Mouse (Mus musculus) heart, embryonic 16.5 days (tissue): ENCODE measurements around the gene Tmem251. TPM values are rescaled to one million over a fixed set of nuclear protein-coding genes. Genes with fewer than 3 reads are reported as not detected.

Experiments
- ATAC-seq: fragments of 200-750 bp; cut with Nextera tagmentation; replicated peaks from 2 replicates; pipeline ENCODE4 v1.8.0; 2017; ENCODE audit warnings: moderate number of reproducible peaks; ENCODE audit not compliant: insufficient read depth, low FRiP score; ENCODE audit errors: extremely low read depth
- H3K27ac ChIP-seq: fragments of 300-500 bp; sonication (generic); 2 replicates; pipeline ENCODE4 v1.5.1; 2014; ENCODE audit warnings: mild to moderate bottlenecking, low read length, control low read depth, moderate library complexity
- H3K27me3 ChIP-seq: fragments of 300-500 bp; sonication (generic); 2 replicates; pipeline ENCODE4 v1.6.1; 2014; ENCODE audit warnings: low read length, mixed read lengths; ENCODE audit not compliant: control insufficient read depth, insufficient read depth
- H3K36me3 ChIP-seq: fragments of 300-500 bp; sonication (generic); 2 replicates; pipeline ENCODE4 v1.6.1; 2014; ENCODE audit not compliant: control insufficient read depth, insufficient read depth
- H3K4me1 ChIP-seq: fragments of 300-500 bp; sonication (generic); 2 replicates; pipeline ENCODE4 v1.6.1; 2014; ENCODE audit warnings: low read length, mixed read lengths; ENCODE audit not compliant: control insufficient read depth, insufficient read depth
- H3K4me2 ChIP-seq: fragments of 300-500 bp; sonication (generic); 2 replicates; pipeline ENCODE4 v1.6.1; 2014; ENCODE audit warnings: low read depth, mild to moderate bottlenecking, control low read depth, low read length
- H3K4me3 ChIP-seq: fragments of 300-500 bp; sonication (generic); 2 replicates; pipeline ENCODE4 v1.5.1; 2014; ENCODE audit warnings: mild to moderate bottlenecking, control low read depth, low read length
- H3K9ac ChIP-seq: fragments of 300-500 bp; sonication (generic); 2 replicates; pipeline ENCODE4 v1.6.1; 2014; ENCODE audit warnings: low read length, control low read depth
- H3K9me3 ChIP-seq: fragments of 300-500 bp; sonication (generic); replicated peaks from 2 replicates; pipeline ENCODE4 v1.6.1; 2016; ENCODE audit warnings: low read length; ENCODE audit not compliant: control insufficient read depth
- WGBS: fragments of 180-500 bp; shearing (Covaris S2); extraction: QIAGEN DNeasy Blood & Tissue Kit; methylation state at CpG from one replicate; pipeline ENCODE4 v1.1.7; 2014; 5-methylcytosine and 5-hydroxymethylcytosine counted together
- polyA plus RNA-seq: library from polyadenylated mRNA; unstranded; fragments of >200 nt; fragmentation: Nextera tagmentation; extraction: Ambion mirVana; gene quantifications from 2 replicates; pipeline ENCODE4 v1.2.1, GENCODE M21; 2015

The Tmem251 gene
- polyA plus RNA-seq, 1 experiment from 2014 or later = 8.3 TPM

DNA sequence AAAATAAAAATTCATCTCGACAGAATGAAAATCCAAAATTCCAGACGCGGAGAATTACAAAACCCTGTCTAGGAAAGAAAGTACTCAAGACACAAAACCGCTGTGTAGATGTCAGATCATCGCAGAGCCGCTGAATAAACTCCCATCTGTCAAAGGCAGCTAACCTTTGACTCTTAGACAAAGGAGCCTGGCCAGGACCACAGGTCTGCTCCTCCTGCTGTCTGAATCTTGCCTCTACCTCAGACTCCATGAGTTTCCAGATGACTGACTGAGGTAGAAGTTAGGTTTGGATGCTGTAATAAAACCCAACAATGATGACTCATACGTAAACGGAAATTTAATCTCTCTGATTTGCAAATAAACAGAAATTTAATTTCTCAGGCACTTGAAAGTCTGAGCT, 20.6 kb upstream of the Tmem251 start:
- Histone ChIP-seq H3K9me3 (no peaks in the 10 kb centered on the region), H3K4me1 (0 out of 2 replicates have a peak, but pooled peaks cover 2% of the 10 kb centered on the region), H3K27me3 (no peaks in the 10 kb centered on the region), H3K4me3 (no peak overlapping the region), H3K9ac (no peak overlapping the region), H3K4me2 (no peak overlapping the region), H3K27ac (no peak overlapping the region), H3K36me3 (no peaks in the 10 kb centered on the region)
- no peak for ATAC-seq
- WGBS = 84% methylated on average over 8 of the region's 8 CpGs

DNA sequence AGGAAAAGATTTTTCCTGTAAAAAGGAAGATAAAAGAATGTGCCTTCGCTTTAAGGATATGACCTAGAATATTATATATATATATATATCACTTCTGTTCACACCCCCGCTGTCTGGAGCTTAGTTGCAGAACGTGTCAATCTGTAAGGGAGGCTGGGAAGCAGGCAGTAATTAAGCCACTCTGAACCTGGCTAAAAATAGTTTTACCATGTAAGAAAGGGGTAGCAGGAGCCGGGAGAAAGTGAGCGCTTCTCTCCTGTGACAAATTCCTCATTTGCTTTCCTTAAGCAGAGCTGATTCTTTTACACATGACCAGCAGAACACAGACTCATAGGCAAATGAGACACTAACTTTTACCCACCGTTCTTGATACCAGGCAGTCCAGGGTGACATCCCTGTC, 19.7 kb upstream of the Tmem251 start:
- H3K9me3 ChIP-seq = no peaks in the 10 kb centered on the region
- H3K4me2 ChIP-seq = peak overlapping the region; percentile 6; the same call in 1 of the 2 replicates
- no peak overlapping the region for H3K27ac ChIP-seq
- ATAC-seq = no peak
- no peak overlapping the region for H3K9ac ChIP-seq
- H3K27me3 ChIP-seq = no peaks in the 10 kb centered on the region
- 0 out of 2 replicates have a peak, but pooled peaks cover 2% of the 10 kb centered on the region for H3K4me1 ChIP-seq
- no peak overlapping the region for H3K4me3 ChIP-seq
- WGBS = 39% methylated on average over 6 of the region's 6 CpGs
- no peaks in the 10 kb centered on the region for H3K36me3 ChIP-seq

GRCm38 (mm10) chr12:102725146-102725545, 18.4 kb upstream of the Tmem251 start:
- peaks cover 4% of the 10 kb centered on the region; the same call in 1 of the 2 replicates for H3K4me1 ChIP-seq
- 89% methylated on average over 6 of the region's 6 CpGs for WGBS

DNA sequence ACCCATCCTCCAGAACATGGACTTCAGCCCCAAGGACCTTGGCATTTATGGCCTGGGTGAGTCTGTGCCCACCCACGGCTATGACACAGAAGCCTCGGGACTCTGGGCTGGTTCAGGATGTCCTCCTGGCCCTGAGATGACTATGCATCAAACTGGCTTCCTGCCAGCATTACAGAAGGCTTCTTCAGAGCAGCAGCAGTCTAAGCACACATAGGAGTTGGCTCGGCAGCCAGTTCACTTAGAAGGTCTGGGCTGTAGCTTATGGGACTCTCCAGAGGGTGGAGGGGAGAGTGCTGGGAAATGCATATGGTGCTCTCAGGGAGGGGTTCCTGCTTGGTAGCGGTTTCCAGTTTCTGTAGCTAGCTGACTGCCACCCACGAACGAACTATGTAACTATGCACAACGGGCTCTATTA, 17.8 kb upstream of the Tmem251 start:
- no peaks in the 10 kb centered on the region for H3K9me3 ChIP-seq
- no peak overlapping the region for H3K4me2 ChIP-seq
- WGBS = 68% methylated on average over 7 of the region's 7 CpGs
- no peaks in the 10 kb centered on the region for H3K36me3 ChIP-seq
- no peak for ATAC-seq
- no peak overlapping the region for H3K4me3 ChIP-seq
- no peaks in the 10 kb centered on the region for H3K27me3 ChIP-seq
- no peak overlapping the region for H3K27ac ChIP-seq
- peaks cover 9% of the 10 kb centered on the region; the same call in 1 of the 2 replicates for H3K4me1 ChIP-seq
- H3K9ac ChIP-seq = no peak overlapping the region

More at GRCm38 (mm10) chr12:102725146-102725545, 18.4 kb upstream of the Tmem251 start:
- no peaks in the 10 kb centered on the region for H3K27me3 ChIP-seq
- no peaks in the 10 kb centered on the region for H3K9me3 ChIP-seq
- H3K4me3 ChIP-seq = no peak overlapping the region
- no peaks in the 10 kb centered on the region for H3K36me3 ChIP-seq
- no peak overlapping the region for H3K27ac ChIP-seq
- no peak for ATAC-seq
- H3K4me2 ChIP-seq = no peak overlapping the region
- no peak overlapping the region for H3K9ac ChIP-seq

DNA sequence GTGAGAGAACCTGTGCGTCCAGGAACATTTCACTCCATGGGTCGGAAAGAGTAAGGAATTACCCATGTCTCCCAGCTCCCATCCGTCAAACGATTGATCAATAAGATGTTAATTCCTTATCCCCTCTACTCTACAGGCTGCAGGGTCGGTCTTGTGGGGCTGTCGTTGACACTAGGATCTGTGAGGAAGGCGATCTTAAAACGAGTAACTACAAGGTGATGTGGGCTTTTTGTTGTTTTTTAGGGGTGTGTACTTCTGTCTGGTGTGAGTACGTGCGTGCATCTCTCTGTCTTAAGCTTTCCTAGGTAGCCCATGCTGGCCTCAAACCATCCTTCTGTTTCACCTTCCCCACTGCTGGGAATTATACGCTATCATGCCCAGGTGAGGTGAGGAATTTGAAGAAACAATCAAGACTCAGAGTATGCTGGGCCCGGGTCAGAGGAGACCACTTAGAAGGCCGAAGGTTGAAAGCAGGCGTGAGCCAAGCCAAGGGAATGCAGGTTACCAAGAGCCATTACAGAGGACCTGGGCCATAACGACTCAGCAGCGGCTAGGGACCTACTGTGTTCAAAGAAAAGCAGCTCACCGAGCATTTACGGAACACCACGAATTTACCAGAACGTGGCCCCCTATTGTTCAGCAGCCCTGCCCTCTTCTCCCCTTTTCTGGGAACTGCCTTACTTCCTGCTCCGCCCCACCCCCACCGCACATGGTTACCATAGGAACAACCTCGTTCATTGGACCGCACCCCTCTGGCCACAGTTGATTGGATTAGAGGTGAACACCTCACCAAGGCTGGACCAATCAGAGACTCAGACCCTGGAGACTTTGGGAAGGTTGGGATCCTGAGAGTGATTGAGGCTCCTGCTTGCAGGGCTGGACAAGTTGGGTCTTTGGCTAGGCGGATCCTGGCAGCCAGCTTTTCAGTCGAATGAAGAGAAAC, 13.4 kb upstream of the Tmem251 start:
- Histone ChIP-seq H3K4me1 (peaks cover 11% of the 10 kb centered on the region; the same call in 1 of the 2 replicates), H3K27me3 (no peaks in the 10 kb centered on the region), H3K36me3 (no peaks in the 10 kb centered on the region), H3K9me3 (no peaks in the 10 kb centered on the region), H3K27ac (no peak overlapping the region), H3K4me3 (no peak overlapping the region), H3K4me2 (peak overlapping the region; percentile 52), H3K9ac (no peak overlapping the region)
- WGBS = 38% methylated on average over 26 of the region's 26 CpGs
- peak; percentile 83 for ATAC-seq

GRCm38 (mm10) chr12:102730798-102731619, 12.6 kb upstream of the Tmem251 start:
- no peak overlapping the region for H3K9ac ChIP-seq
- no peaks in the 10 kb centered on the region for H3K36me3 ChIP-seq
- ATAC-seq = no peak
- H3K4me2 ChIP-seq = peak overlapping the region; percentile 52
- no peak overlapping the region for H3K27ac ChIP-seq
- no peaks in the 10 kb centered on the region for H3K27me3 ChIP-seq
- peaks cover 11% of the 10 kb centered on the region; the same call in 1 of the 2 replicates for H3K4me1 ChIP-seq
- no peak overlapping the region for H3K4me3 ChIP-seq
- no peaks in the 10 kb centered on the region for H3K9me3 ChIP-seq
- 40% methylated on average over 16 of the region's 16 CpGs for WGBS

GRCm38 (mm10) chr12:102733381-102733780, 10.2 kb upstream of the Tmem251 start:
- 4% methylated on average over 5 of the region's 5 CpGs for WGBS
- peaks cover 11% of the 10 kb centered on the region; the same call in 1 of the 2 replicates for H3K4me1 ChIP-seq
- no peaks in the 10 kb centered on the region for H3K9me3 ChIP-seq
- no peak for ATAC-seq
- no peaks in the 10 kb centered on the region for H3K36me3 ChIP-seq
- no peak overlapping the region for H3K4me2 ChIP-seq
- no peak overlapping the region for H3K4me3 ChIP-seq
- no peak overlapping the region for H3K9ac ChIP-seq
- H3K27me3 ChIP-seq = no peaks in the 10 kb centered on the region
- no peak overlapping the region for H3K27ac ChIP-seq

DNA sequence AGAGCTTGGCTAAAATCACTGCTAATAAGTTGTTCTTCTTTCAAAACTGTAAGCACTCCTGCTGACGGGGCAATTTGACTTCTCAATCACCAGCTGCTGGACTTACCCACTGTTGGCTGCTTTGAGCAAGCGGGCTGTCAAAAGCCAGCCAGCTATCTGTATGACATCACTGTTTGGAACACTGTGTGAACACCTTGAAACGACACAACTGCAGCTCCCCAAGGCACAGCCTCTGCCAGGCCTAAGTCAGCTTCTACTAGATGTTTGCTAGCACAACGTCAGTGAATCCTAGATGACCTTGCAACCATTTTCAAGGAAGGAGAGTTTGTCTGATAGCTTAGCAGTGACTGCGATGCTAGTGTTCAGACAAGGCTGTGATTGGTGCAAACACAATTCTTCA, 4.5 kb upstream of the Tmem251 start:
- Histone ChIP-seq H3K4me3 (no peak overlapping the region), H3K27ac (no peak overlapping the region), H3K4me1 (peaks cover 8% of the 10 kb centered on the region)

More for the DNA sequence above, 4.5 kb upstream of the Tmem251 start:
- Histone ChIP-seq H3K27me3 (no peaks in the 10 kb centered on the region), H3K36me3 (no peaks in the 10 kb centered on the region), H3K9me3 (no peaks in the 10 kb centered on the region), H3K9ac (no peak overlapping the region), H3K4me2 (no peak overlapping the region)
- ATAC-seq = no peak
- WGBS = 47% methylated on average over 5 of the region's 5 CpGs
